Mouse (Mus musculus) thymus, postnatal 14 days (tissue): ENCODE measurements around the gene Lgals9.
"Not testable (repeated sequence)": the region's sequence is repeated elsewhere in the genome, so short reads cannot be mapped to it uniquely, and the experiment has no call there.

Experiments
- DNase-seq: peaks from one replicate; pipeline ENCODE4 v3.0.0; 2021

The Lgals9 gene

GRCm38 (mm10) chr11:78984483-78985177 is at the start of gene Lgals9:
Gene Lgals9 (minus strand): TSS chr11:78984946.
- peak; percentile 75 for DNase-seq

- DNase-seq, result peak; percentile 29
These were observed 48.9 kb upstream of the Lgals9 start for GRCm38 (mm10) chr11:79033636-79034035.

- peak; percentile 17 for DNase-seq
These were observed 48.3 kb upstream of the Lgals9 start for GRCm38 (mm10) chr11:79033021-79033420.

- no peak for DNase-seq
These were observed 46.7 kb upstream of the Lgals9 start for GRCm38 (mm10) chr11:79031452-79031746.

DNA sequence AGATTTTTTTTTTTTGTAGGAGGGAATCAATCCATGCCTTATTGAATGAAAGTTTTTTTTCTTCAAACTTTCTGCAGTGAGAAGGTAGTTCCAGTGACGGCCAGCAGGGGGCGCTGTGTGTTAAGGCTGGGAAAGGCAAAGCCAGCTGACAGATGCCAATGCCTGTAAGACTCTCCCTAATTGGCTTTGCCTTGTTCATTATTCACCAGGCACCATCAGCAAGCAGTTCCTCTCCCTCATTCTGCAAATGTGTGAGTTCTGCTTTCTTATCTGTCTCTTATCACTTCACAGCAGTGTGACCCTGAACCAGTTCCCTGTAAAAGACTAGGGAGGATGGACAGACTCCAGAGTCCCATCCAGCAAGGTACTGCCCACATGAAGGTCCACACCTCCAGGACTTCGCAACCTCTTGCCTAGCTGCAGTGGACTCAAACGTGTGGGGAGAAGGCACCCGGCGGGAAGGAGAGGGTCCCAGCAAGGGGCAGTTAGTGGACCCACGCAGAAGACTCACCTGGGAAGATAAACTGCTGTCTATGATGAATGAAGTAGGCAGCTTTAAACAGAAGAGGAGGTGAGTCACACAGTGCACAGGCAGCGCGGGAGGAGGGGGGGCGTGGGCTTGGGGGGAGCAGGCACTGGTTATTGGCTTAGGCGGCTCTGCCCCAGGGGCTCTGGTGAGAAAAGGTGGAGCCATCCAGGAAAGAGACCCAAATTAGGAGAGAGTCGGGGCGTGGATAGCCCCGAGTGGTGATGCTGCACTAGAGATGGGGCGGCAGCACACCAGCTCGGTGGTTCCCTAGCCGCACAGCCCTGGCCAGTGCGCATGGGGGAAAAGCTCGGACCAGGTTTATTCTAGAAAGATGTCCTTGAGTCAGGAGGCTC is 46.1 kb upstream of the Lgals9 start:
- DNase-seq, result peak; percentile 91

DNA sequence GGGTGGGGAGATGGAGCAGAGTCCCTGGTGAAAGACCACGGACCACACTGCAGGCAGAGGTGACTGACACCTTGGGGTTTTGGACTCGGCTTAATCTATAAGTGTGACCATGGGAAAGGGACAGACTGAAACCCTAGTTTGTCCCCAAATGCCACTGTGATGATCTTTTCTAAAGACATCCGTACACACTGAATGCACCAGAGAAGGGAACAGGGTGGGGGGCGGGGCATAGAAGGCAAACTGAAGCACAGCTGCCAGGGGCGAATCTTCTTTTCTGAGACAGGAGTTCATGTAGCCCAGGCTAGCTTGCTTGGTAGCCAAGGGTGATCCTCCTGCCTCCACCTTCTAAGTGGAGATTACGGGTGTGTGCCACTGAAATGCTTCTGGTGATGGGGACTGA is 39.0 kb upstream of the Lgals9 start:
- peak; percentile 49 for DNase-seq

DNA sequence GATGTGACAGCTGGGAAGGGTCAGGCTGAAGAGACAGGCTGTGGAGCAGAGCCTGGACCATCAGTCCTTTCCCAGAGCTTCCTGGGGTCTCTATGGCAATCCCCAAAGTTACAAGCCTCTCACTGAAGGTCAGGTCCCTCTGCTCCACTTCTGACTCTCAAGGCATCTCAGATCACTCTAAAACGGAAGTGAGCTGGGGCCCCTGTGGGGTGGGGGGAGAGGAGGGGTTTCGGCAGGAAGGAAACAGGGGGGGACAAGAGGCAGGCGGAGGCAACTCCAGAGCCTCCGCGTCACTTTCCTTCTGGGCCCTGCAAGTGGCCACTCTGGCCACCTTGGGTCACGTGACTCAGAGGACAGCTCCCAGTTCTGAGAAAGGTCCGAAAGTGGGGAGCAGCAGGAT is 38.6 kb upstream of the Lgals9 start:
- peak; percentile 92 for DNase-seq

- DNase-seq, result peak; percentile 68
These were observed 38.1 kb upstream of the Lgals9 start for GRCm38 (mm10) chr11:79022836-79023235.

DNA sequence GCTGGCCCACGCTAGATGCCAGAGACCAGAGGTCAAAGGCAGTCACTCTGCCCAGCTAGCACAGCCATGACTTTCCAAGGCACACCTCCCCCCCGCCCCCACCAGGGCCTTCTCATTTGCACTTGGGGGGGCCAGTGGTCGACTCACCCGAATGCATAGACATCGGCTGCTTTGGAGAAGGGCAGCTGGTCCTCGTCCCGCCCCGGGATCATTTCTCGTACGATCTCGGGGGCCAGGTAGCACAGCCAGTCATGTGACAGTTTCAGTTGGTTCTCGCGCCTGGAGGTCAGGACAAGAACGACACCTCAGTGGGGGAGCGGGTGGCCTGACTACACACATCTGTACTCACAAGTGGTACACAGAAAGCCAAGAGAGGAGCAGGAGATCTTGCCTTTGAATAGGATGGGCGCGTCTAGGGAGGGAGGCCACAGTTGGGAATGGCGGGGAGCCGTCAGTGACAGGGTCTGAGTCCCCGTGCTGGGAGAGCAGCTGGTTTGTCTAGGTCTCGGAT is 35.8 kb upstream of the Lgals9 start:
- DNase-seq, result peak; percentile 21

- peak; percentile 72 for DNase-seq
These were observed 35.2 kb upstream of the Lgals9 start for GRCm38 (mm10) chr11:79019839-79020534.

DNA sequence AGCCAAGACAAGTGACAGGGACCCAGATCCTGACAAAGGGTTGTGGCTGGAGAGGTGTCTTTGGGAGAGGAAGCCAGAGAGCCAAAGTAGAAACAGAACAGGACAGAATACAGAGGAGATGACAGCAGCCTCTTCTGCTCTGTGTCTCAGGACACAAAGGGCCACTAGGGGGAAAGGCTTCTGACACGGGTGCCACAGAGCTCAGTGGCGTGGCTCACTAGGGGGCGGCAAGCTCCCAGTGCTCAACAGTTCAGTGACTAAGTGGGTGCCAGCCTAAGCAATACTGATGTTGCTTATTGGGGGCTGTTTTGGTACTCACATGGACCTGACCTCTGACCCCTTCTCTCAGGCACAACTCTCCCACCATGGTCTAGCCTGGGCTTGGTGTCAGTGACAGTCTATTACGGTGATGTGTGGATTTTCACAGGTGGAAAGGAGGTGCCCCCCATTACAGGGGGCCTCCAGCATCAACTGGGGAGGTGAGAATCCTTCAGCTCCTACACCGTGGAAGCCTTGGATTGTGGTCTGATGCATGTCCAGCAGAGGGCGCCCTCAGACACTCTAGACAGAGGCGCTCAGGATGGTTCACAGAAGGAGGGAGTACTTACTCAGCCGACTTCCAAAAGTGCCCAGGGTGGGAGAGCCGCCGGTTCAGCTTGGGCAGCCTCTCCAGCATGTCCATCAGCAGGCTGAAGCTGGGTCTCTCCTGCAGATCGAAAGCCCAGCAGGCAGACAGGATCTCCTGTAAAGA is 34.4 kb upstream of the Lgals9 start:
- DNase-seq, result peak; percentile 88

GRCm38 (mm10) chr11:79017161-79017606 is 32.4 kb upstream of the Lgals9 start:
- DNase-seq, result peak; percentile 20

- no peak for DNase-seq
These were observed 31.5 kb upstream of the Lgals9 start for GRCm38 (mm10) chr11:79016236-79016635.

DNA sequence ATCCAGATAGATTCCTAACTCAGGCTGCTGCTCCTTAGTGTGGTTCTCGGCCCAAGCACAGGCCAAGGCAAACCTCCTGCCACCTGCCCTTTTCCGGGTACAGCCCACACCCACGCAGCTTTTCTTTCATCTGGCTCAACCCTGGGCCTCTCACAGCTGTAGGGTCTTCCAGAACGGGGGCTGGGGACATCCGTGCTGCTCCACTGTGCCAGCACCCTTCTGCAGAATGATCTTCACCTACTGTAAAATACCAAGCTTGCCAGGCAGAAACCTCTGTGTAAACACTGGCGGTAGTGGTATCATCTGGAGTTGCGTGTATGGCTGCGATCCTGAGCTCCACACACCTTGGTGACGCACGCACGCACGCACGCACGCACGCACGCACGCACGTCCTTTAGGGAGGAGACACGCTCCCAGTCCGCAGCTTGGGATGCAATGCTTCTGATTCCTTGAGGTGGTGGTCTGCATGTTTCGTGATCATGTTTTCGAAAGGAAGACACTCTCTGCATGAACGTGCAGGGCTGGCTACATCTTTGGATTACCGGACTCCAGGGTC is 31.0 kb upstream of the Lgals9 start:
- peak; percentile 68 for DNase-seq

GRCm38 (mm10) chr11:79014602-79015325 is 30.0 kb upstream of the Lgals9 start:
- DNase-seq, result no peak

DNA sequence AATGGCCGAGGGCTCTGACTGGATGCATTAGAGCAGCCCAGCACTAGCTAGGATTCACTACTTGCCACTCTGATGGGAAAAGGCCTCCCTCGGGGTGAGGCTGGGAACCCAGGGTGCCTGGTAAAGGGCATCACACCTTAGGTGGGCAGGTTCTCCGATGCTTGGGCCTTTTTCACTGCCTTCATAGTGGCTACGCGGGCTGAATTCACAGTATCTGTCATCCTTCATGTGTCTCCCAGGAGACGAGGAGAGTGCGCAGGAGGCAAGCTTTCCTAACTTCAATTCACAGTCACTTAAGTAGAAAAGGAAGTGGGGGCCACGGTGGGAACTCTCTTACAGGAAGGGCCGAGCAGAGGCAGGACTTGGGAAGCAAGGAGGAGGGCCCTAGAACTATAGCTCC is 29.1 kb upstream of the Lgals9 start:
- no peak for DNase-seq

DNA sequence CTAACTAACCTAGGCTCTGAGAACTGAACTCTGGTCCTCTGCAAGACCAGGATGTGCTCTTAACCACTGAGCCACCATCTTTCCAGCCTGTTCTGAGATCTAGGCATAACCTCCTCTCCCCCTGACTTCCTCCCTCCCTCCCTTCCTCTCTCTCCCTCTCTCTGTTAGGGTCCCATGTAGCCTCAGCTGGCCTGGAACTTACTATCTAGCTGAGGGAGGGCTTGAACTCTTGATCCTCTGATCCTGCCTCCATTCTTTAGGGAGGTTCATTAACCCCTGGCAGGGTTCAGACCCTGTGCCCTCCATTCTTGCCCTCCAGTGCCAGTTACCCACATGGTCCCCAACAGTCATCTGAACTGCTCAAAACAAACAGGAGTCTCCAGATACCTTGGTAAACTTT is 28.3 kb upstream of the Lgals9 start:
- no peak for DNase-seq

DNA sequence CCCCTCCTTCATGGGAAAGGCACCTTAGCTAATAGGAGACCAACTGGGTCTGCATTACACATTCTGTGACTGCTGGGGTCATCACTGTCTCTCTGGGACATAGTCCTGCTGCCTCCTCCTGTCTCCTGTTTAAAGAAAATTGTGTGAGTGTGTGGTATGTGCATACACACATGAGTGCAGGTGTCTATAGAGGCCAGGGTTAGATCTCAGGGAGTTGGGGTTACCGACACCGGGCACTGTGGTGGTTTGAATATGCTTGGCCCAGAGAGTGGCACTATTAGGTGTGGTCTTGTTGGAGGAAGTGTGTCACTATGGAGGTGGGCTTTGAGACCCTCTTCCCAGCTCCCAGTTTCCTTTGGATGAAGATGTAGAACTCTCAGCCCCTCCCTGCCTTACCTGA is 27.8 kb upstream of the Lgals9 start:
- DNase-seq, result no peak

DNA sequence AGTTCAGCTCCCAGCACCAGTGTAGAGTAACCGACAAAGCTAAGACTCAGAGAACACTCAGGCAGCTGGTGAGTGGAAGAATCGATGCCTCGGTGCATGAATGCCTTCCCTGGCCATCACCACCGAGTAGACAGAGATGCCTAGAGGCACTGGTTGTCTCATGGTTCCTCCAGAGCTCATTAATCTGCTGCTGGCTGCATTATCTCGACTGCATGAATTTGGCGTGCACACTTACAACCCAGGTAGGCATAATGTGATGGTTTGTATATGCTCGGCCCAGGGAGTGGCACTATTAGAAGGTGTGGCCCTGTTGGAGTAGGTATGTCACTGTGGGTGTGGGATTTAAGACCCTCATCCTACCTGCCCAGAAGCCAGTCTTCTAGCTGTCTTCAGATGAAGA is 24.1 kb upstream of the Lgals9 start:
- DNase-seq, result no peak

- peak; percentile 67 for DNase-seq
These were observed 23.4 kb upstream of the Lgals9 start for GRCm38 (mm10) chr11:79008007-79008775.

- not testable (repeated sequence) for DNase-seq
These were observed 22.6 kb upstream of the Lgals9 start for GRCm38 (mm10) chr11:79007356-79007755.
